Comparison of ENCODE assay signal across 8 mouse cellular contexts in the genomic region with DNA sequence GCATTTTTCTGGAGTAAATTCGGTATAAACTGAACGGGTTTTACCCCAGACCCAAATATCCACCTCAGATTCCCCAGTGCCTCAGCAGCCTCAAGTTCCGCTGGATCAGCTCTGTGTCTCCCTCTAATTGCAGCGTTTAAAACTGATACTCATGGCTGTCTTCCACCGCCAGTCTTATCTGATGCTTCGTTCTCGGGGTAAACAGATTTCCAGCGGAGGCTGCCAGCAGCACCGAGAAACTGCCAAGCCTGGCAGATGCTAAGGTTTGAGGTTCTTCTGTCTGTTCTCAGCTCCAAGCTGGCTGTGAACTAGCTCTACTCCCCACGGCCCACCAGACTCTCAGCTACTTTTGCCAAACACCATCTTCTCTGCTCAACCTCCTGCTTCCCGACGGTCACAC.
DNase-seq lines count a peak whose midpoint lies in the region; ATAC-seq and TF ChIP-seq lines count a peak whose summit lies in the region.

No protein-coding gene starts in this region.

- no peak overlapping the region for H3K4me2 ChIP-seq in hindbrain, embryonic 15.5 days
- no peak overlapping the region for H3K4me2 ChIP-seq in hindbrain, embryonic 13.5 days

- no peaks in the 10 kb centered on the region for H3K9me3 ChIP-seq in hindbrain, embryonic 15.5 days
- no peaks in the 10 kb centered on the region for H3K9me3 ChIP-seq in hindbrain, embryonic 13.5 days

- intact Hi-C loops in gastrocnemius, adult 2 months (cut with DNase I) = no loop called here

- no peaks in the 10 kb centered on the region for H3K4me1 ChIP-seq in hindbrain, embryonic 15.5 days (replicated peaks)
- no peaks in the 10 kb centered on the region for H3K4me1 ChIP-seq in hindbrain, embryonic 13.5 days (replicated peaks)

- H3K27me3 ChIP-seq in hindbrain, embryonic 15.5 days = no peaks in the 10 kb centered on the region
- H3K27me3 ChIP-seq in hindbrain, embryonic 13.5 days = no peaks in the 10 kb centered on the region

- peak; percentile 84 for DNase-seq in gastrocnemius, adult 2 months
- peak; percentile 81 for DNase-seq in layer of hippocampus, adult 9-10 months (ENCODE audit: low spot score)
- peak; percentile 64 for DNase-seq in ovary, adult 18-20 months (ENCODE audit: low spot score)
- DNase-seq in thymus, postnatal 10 days (ENCODE audit: low spot score in 2 of 2) = no peak
- no peak for DNase-seq in kidney, adult 9 months

- peak; percentile 34; the same call in 1 of the 2 replicates for ATAC-seq in hindbrain, embryonic 15.5 days (ENCODE audit: low FRiP score, low read depth)
- ATAC-seq in hindbrain, embryonic 13.5 days (ENCODE audit: low FRiP score) = no peak
- ATAC-seq in cerebellum, adult (ENCODE audit: insufficient number of reproducible peaks, low FRiP score, low TSS enrichment) = peak; percentile 43

- peak; percentile 48 for TF ChIP-seq CTCF in gastrocnemius, adult 2 months (IDR thresholded peaks at IDR 0.05)

- no peaks in the 10 kb centered on the region for H3K36me3 ChIP-seq in hindbrain, embryonic 15.5 days
- no peaks in the 10 kb centered on the region for H3K36me3 ChIP-seq in hindbrain, embryonic 13.5 days

- no peak overlapping the region for H3K4me3 ChIP-seq in hindbrain, embryonic 15.5 days
- H3K4me3 ChIP-seq in hindbrain, embryonic 13.5 days = no peak overlapping the region
- H3K4me3 ChIP-seq in gastrocnemius, adult 2 months = peak overlapping the region; percentile 46

- 70% methylated on average over 12 of the region's 12 CpGs for WGBS in hindbrain, embryonic 15.5 days
- WGBS in hindbrain, embryonic 13.5 days = 82% methylated on average over 12 of the region's 12 CpGs

- H3K9ac ChIP-seq in hindbrain, embryonic 15.5 days = no peak overlapping the region
- no peak overlapping the region for H3K9ac ChIP-seq in hindbrain, embryonic 13.5 days

- no peak overlapping the region for H3K27ac ChIP-seq in hindbrain, embryonic 15.5 days (replicated peaks)
- no peak overlapping the region for H3K27ac ChIP-seq in hindbrain, embryonic 13.5 days
- H3K27ac ChIP-seq in gastrocnemius, adult 2 months = peak overlapping the region; percentile 61

Comparison
In these comparisons a context has a peak if more than half of its experiments do, and no peak if none do; other contexts are left out.
1. DNase-seq: peak in gastrocnemius, adult 2 months (single experiment), layer of hippocampus, adult 9-10 months (single experiment) and ovary, adult 18-20 months (single experiment); none in thymus, postnatal 10 days (0 of 2) and kidney, adult 9 months (single experiment).